Mouse (Mus musculus) cerebellum, adult 8-10 months (tissue): Measurements from ENCODE around the gene Atad1.
"Not testable (repeated sequence)": the region's sequence is repeated elsewhere in the genome, so short reads cannot be mapped to it uniquely, and the experiment has no call there.

Experiments
- DNase-seq: peaks from one replicate; pipeline ENCODE4 v3.0.0; 2022

Atad1 gene

GRCm38 (mm10) chr19:32740641-32741345, 1.2 kb upstream of the Atad1 start:
- no peak for DNase-seq

DNA sequence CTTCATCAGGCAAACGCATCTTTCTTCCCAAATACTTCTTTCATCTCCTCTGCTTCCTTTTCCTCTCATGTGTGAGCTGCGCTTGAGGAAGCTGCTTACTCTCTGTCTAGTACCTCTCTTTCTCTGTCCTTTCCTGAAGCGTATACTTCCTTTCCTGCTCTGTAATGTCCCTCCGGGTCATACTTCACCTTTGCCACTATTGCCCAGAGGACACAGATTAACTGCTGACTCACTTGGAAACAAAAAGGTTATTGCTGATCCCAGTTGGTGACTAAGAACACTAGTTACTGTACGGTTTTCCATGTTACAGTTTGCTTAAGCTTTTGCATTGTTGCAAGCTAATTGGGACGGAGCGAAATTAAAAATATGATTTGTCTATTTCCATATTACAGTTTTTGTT, 1.7 kb downstream of the Atad1 start:
- no peak for DNase-seq

DNA sequence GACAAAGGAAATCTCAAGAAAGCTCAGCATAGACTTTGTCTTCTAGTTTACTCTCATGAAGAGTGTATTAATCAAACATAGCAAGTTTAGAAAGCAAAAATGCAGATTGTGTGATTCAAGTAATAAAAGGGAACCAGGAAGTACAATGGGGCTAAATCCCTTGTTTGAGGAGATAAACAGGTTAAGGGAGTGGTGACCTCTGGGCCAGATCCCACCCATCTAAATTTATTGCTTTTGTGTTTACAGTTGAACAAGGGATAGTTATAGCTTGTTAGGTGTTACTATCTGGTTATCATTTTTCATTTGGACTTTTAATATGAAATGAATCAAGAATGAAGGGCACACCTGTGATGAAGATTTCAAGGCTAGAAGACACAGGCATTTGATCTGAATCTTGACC, 6.7 kb downstream of the Atad1 start:
- DNase-seq: no peak

DNA sequence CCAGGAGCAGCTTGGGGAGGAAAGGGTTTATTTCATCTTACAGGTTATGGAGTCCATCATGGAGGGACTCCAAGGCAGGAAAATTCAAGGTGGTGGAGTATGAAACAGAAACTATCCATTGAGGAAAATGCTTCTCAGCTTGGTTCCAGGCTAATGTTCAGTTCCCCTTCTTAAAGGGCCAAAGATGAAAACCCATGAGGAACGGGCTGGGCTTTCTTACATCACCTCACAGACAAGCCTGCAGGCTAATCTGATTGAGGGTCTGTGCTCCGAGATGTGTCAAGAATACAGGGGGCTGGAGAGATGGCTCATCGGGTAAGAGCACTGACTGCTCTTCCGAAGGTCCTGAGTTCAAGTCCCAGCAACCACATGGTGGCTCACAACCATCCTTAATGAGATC, 9.8 kb downstream of the Atad1 start:
- no peak for DNase-seq

DNA sequence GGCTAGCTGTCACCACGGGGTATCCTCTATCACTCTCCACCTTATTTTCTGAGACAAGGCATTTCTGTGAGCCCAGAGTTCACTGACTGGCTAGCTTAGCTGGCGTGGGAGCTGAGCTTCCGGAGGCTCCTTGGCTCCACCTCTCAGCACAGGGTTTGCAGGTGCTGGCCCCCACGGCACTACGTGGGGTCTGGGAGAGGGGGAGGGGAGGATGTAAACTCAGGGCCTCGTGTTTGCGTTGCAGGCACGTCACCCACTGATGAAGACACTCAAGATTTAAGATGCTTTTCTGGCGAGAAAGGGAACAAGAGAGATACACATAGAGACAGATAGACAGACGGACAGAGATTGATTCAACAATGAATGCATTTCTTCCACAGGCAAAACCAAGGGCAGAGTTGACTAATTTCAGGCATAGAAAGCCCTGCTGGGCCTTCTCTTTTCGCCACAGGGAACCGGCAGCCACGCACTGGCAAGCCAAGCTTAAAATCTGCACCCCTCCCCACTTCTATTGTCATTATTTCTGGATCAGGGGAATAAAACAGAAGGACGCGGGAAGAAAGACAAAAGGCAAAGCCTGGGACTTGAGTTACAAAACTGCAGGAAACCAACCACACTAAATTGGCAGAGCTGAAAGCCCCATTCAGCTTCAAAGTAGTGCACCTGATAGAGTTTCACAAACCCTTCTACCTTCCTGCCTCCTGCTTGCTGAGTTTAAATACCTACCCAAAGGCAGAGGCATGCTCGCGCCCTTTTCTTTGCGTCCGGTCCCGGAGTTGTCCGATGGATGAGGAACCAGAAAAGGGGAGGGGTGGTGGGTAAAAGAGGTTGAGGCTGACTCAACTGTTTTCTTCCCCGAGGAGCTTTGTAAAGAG, 12.9 kb downstream of the Atad1 start:
- no peak for DNase-seq

- DNase-seq: no peak
Observed at GRCm38 (mm10) chr19:32723817-32724216, 15.8 kb downstream of the Atad1 start.

DNA sequence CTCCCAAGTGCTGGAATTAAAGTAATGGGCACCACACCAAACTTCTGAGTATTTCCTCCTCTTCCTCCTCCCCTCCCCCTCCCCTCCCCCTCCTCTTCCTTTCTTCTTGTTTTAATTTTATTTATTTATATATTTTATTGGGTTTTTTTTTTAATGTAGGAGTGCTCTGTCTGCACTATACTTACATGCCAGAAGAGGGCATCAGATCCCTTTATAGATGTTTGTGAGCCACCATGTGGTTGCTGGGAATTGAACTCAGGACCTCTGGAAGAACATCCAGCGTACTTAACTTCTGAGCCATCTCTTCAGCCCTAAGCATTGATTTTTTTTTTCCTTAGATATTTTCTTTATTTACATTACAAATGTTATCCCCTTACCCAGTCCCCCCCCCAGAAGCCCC, 19.3 kb downstream of the Atad1 start:
- no peak for DNase-seq

DNA sequence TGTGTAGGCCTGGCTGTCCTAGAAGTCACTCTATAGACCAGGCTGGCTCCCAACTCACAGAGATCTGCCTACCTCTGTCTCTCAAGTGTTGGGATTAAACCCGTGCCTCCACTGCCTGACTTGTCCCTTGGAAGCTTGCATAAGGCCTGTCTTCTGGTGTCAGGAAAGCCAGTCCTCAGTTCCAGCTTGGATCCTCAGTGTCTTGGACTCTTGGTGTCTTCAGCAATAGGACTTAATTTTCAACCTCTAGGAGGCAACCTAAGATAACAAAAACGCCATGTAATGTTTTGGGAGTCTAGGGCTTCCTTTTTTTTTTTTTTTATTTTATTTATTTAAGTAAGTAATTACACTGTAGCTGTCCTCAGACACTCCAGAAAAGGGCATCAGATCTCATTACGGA, 22.0 kb downstream of the Atad1 start:
- no peak for DNase-seq

- no peak for DNase-seq
Observed at GRCm38 (mm10) chr19:32715681-32716080, 23.9 kb downstream of the Atad1 start.

DNA sequence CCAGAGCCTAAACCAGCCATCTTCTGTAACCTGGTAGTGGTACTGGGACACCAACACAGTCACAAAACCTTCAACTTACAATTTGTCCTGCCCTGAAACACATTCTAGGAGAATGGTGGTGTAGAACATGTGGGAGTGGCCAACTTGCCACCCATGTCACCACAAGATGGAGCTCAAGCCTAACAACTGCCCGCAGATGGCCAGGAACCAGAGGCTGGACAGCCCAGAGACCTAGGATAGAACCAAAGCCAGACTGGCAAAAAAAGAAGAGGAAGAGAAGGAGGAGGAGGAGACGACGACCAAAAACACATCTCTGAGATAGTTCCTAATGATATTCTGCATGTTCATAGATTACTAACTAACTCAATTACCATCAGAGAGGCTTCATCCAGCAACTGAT, 24.4 kb downstream of the Atad1 start:
- peak; percentile 82 for DNase-seq

- DNase-seq: no peak
Observed at GRCm38 (mm10) chr19:32713471-32713870, 26.1 kb downstream of the Atad1 start.

- peak; percentile 82 for DNase-seq
Observed at GRCm38 (mm10) chr19:32712588-32713042, 27.0 kb downstream of the Atad1 start.

GRCm38 (mm10) chr19:32711761-32712541, 27.6 kb downstream of the Atad1 start:
- DNase-seq: peak; percentile 94

DNA sequence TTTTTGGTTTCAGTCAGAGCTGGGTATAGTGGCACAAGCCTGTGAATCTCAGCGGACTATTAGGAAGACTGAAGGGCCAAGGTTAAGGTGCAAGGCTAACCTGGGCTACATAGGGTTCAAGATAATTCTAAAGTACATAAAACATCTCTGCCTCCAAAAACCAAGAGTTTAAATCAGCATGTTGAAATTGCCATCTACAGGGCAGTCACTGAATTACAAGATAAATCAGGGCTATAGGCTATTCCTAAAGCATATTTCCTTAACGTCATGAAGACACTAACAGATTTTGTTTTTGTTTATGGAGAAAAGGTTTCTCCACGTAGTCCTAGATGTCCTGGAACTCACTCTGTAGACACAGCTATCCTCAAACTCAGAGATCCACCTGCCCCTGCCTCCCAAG, 29.3 kb downstream of the Atad1 start:
- no peak for DNase-seq

DNA sequence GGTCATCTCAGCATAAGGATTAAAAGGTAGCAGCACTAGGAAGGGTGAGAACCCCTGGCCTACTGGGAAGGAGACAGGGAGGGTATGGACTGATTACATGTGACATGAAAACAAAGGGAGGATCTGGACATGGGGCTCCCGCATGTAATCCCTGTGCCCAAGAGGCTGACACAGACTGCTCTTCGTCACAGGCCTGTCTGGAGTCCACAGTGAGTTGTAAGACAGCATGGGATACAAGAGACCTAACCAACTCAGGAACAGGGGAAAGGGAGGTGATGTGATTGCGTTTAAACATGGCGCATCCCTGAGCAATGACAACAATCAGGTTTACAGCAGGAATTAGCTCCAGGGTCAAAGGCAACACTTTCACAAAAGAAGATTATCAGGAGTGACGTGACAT, 30.6 kb downstream of the Atad1 start:
- no peak for DNase-seq

- no peak for DNase-seq
Observed at GRCm38 (mm10) chr19:32702191-32702590, 37.4 kb downstream of the Atad1 start.

GRCm38 (mm10) chr19:32696674-32697073, 42.9 kb downstream of the Atad1 start:
- no peak for DNase-seq

DNA sequence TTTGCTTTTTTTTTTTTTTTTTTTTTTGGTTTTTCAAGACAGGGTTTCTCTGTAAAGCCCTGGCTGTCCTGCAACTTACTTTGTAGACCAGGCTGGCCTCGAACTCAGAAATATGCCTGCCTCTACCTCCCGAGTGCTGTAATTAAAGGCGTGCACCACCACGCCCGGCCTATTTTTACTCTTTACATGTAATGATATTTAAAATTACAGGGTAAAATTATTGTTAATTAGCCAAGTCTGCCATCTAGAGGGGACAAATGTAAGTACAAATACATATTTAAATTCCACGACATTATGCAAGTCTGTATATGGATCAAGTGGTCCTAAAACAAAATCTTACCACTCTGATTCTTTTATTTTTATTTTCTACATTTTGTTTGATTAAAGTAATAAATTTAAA, 49.9 kb downstream of the Atad1 start:
- no peak for DNase-seq

GRCm38 (mm10) chr19:32688227-32688626, 51.4 kb downstream of the Atad1 start:
- not testable (repeated sequence) for DNase-seq

DNA sequence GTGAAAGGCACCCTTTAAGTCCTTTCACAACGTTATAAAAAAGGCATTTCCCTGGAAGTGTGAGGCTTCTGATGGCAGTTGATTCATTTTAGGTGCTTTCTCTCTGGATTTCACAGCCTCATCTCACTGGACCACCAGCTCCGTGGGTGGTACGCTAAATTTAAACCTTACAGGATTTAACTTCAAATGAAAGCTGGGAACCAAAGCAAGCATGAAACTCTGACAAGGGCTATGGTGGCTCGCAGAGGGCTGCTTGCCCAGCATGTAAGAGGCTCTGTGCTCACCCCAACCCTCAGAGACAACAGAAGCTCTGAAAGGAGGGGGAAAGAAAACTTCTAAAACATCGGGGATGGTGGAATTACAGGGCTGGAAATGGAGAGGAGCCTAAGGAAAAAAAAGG, 51.9 kb downstream of the Atad1 start:
- no peak for DNase-seq

GRCm38 (mm10) chr19:32683081-32683480, 56.5 kb downstream of the Atad1 start:
- DNase-seq: no peak

DNA sequence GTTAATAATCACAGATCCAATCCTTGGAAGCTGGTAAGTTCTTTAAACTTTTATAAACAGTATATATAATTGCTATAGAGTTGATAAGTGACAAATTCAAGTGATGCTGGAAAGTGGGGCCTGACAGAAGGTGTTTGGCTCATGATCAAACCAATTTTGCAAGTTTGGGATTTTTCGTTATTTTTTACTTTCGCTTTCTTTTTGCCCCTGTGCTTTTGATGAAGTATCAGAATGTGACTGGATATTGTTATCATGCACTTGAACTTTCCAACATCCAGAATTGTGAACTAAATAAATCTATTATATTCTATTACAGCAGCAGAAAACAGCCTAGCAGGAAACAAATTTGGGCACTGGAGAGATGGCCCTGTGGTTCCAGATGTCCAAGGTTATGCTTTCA, 58.7 kb downstream of the Atad1 start:
- no peak for DNase-seq

GRCm38 (mm10) chr19:32675766-32676165, 63.8 kb downstream of the Atad1 start:
- DNase-seq: no peak
